Mouse (Mus musculus) frontal cortex, adult (tissue): ENCODE results near the gene Rbfox3.
A peak's percentile ranks its signal among the peaks of the same experiment; 100 is the strongest.

Experiments
- ATAC-seq: cut with Nextera tagmentation; 2 replicates; pipeline ENCODE4 v1.9.2; 2017; ENCODE audit warnings: mild to moderate bottlenecking, moderate library complexity, mixed read lengths; ENCODE audit not compliant: low TSS enrichment

Gene Rbfox3

GRCm38 (mm10) chr11:118911307-118912070, at the start of gene Rbfox3:
Gene Rbfox3 (minus strand): TSS chr11:118911597.
- no peak for ATAC-seq

- peak; percentile 64 for ATAC-seq
Measured at GRCm38 (mm10) chr11:118960649-118961048, 49.3 kb upstream of the Rbfox3 start.

GRCm38 (mm10) chr11:118957070-118957471, 45.7 kb upstream of the Rbfox3 start:
- peak; percentile 33; the same call in 1 of the 2 replicates for ATAC-seq

GRCm38 (mm10) chr11:118955016-118955415, 43.6 kb upstream of the Rbfox3 start:
- no peak for ATAC-seq

- no peak for ATAC-seq
Measured at GRCm38 (mm10) chr11:118945868-118946267, 34.5 kb upstream of the Rbfox3 start.

- ATAC-seq: no peak
Measured at GRCm38 (mm10) chr11:118941268-118941667, 29.9 kb upstream of the Rbfox3 start.

- peak; percentile 80; the same call in 1 of the 2 replicates for ATAC-seq
Measured at GRCm38 (mm10) chr11:118940539-118940938, 29.1 kb upstream of the Rbfox3 start.

- no peak for ATAC-seq
Measured at GRCm38 (mm10) chr11:118939731-118940130, 28.3 kb upstream of the Rbfox3 start.

GRCm38 (mm10) chr11:118934925-118935324, 23.5 kb upstream of the Rbfox3 start:
- ATAC-seq: no peak

GRCm38 (mm10) chr11:118927081-118927480, 15.7 kb upstream of the Rbfox3 start:
- ATAC-seq: no peak

- ATAC-seq: peak; percentile 50; the same call in 1 of the 2 replicates
Measured at GRCm38 (mm10) chr11:118921852-118922251, 10.5 kb upstream of the Rbfox3 start.

GRCm38 (mm10) chr11:118916423-118917030, 5.1 kb upstream of the Rbfox3 start:
- ATAC-seq: 0 out of 2 replicates have a peak, but pooled peaks have one; percentile 42

- ATAC-seq: no peak
Measured at GRCm38 (mm10) chr11:118915888-118916287, 4.5 kb upstream of the Rbfox3 start.

GRCm38 (mm10) chr11:118912686-118913085, 1.3 kb upstream of the Rbfox3 start:
- ATAC-seq: no peak

- no peak for ATAC-seq
Measured at GRCm38 (mm10) chr11:118910756-118911155, 641 bp downstream of the Rbfox3 start.

- peak; percentile 15 for ATAC-seq
Measured at GRCm38 (mm10) chr11:118909814-118910201, 1.6 kb downstream of the Rbfox3 start.

GRCm38 (mm10) chr11:118908981-118909813, 2.2 kb downstream of the Rbfox3 start:
- peak; percentile 35; the same call in 1 of the 2 replicates for ATAC-seq

GRCm38 (mm10) chr11:118908431-118908980, 2.9 kb downstream of the Rbfox3 start:
- no peak for ATAC-seq

- ATAC-seq: no peak
Measured at GRCm38 (mm10) chr11:118907471-118908401, 3.7 kb downstream of the Rbfox3 start.

GRCm38 (mm10) chr11:118906824-118907470, 4.5 kb downstream of the Rbfox3 start:
- ATAC-seq: peak; percentile 48; the same call in 1 of the 2 replicates
